Mouse (Mus musculus): ENCODE measurements around the gene Raver1. TPM values are rescaled to one million over a fixed set of nuclear protein-coding genes. Genes with fewer than 3 reads are reported as not detected.

The Raver1 gene
- polyA plus RNA-seq, 1 experiment from 2014 or later: 65.4 TPM

DNA sequence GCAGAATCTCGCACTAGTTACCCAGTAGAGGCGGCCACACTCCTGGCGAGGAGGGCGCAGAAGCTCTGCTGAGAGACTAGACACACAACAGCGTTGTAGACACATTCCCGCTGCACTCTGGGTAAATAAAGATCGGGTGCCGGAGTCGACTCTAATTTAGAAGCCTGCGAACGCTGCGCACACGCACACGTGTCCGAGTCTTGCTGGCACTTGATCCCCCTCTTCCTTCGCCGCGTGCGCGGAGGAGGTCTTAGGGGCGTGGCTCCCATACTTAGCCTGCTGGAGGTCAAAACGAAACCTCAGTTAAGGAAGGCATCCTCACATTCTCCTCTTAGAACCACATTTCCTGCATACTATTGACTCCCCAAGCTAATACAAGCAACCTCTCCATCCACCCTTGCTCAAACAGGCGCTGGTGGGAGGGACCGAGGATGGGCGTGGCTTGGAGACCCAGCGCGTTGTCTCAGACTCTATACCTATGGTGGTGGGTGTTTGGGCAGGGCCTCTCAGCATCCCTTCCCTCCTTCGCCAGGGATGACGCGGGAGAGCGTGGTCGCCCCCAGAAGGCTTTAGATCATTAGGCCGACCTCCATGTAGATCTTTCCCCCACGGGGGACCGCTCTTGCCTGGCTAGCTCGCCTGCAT is 60.4 kb downstream of the Raver1 start:
- TF ChIP-seq CTCF (IDR thresholded peaks at IDR 0.05): no peak
- ATAC-seq (peak; percentile 22), DNase-seq (ENCODE audit: low read depth, low spot score) (no peak)
- in situ Hi-C loops (cut with MboI; ENCODE audit: low pct_unique_long_range_greater_than_20kb): loop anchor here (5.0 kb wide), 2 partner anchors 41 to 101 kb away; partner anchors contain the start of genes Fdx1l, Gm49373 and Tyk2
- no peaks in the 10 kb centered on the region for H3K27me3 ChIP-seq
- ChIA-PET CTCF (interaction anchor here (0.9 to 1.9 kb wide), 9 partner anchors 19 to 133 kb away, joined by 3 to 8 read pairs (median 6); partner anchors contain the start of genes Eif3g, Fdx1l and Gm49373), POLR2A (interaction anchor here (0.7 to 1.4 kb wide), 2 partner anchors 133 to 193 kb away, joined by 6 read pairs; partner anchors contain the start of gene Eif3g)

DNA sequence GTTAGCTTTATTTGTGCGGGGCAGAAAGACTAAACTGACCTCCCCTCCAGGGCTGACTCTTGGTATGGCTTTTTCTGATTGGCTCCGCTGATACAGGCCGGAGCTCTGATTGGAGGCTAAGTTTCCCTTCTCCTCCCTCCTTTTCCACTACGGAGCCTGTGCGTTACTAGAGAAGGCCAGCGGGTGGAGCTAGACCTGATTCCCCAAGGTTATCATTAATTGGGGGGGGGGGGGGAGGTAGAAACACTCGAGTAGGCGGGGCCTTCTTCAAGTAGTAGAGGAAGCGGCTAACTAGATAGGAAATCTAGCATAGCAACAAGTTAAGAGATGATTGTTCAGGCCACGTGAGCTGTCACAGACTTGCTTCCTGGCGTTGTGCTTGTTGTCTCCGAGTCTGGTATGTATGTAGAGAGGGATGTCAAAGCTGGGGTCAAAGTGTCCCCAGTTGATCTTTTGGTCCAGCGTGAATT is 61.0 kb downstream of the Raver1 start:
- in situ Hi-C loops (cut with MboI; ENCODE audit: low pct_unique_long_range_greater_than_20kb): loop anchor here (5.0 kb wide), 2 partner anchors 41 to 101 kb away; partner anchors contain the start of genes Fdx1l, Gm49373 and Tyk2

GRCm38 (mm10) chr9:21030055-21030600 is 61.7 kb downstream of the Raver1 start:
- DNase-seq (ENCODE audit: low read depth, low spot score) (no peak), ATAC-seq (no peak)
- H3K27me3 ChIP-seq: no peaks in the 10 kb centered on the region
- in situ Hi-C loops (cut with MboI; ENCODE audit: low pct_unique_long_range_greater_than_20kb): loop anchor here (5.0 kb wide), 2 partner anchors 42 to 102 kb away; partner anchors contain the start of genes Fdx1l, Gm49373 and Tyk2
- ChIA-PET CTCF (interaction anchor here (0.8 to 1.9 kb wide), 14 partner anchors 10 to 131 kb away, joined by 3 to 8 read pairs (median 4); partner anchors contain the start of genes Eif3g, Fdx1l and Gm49373), POLR2A (interaction anchor here (1.1 to 1.4 kb wide), 2 partner anchors 23 to 131 kb away, joined by 3 to 6 read pairs; partner anchors contain the start of gene Eif3g)
- no peak for TF ChIP-seq CTCF (IDR thresholded peaks at IDR 0.05)

More for the DNA sequence above, 61.0 kb downstream of the Raver1 start:
- ATAC-seq (peak; percentile 54), DNase-seq (ENCODE audit: low read depth, low spot score) (peak; percentile 83)
- no peaks in the 10 kb centered on the region for H3K27me3 ChIP-seq
- ChIA-PET POLR2A (interaction anchor here (0.7 to 1.4 kb wide), 2 partner anchors 132 to 193 kb away, joined by 6 read pairs; partner anchors contain the start of gene Eif3g), CTCF (interaction anchor here (0.8 to 1.9 kb wide), 11 partner anchors 11 to 132 kb away, joined by 3 to 8 read pairs (median 5); partner anchors contain the start of genes Eif3g, Fdx1l and Gm49373)
- no peak for TF ChIP-seq CTCF (IDR thresholded peaks at IDR 0.05)

DNA sequence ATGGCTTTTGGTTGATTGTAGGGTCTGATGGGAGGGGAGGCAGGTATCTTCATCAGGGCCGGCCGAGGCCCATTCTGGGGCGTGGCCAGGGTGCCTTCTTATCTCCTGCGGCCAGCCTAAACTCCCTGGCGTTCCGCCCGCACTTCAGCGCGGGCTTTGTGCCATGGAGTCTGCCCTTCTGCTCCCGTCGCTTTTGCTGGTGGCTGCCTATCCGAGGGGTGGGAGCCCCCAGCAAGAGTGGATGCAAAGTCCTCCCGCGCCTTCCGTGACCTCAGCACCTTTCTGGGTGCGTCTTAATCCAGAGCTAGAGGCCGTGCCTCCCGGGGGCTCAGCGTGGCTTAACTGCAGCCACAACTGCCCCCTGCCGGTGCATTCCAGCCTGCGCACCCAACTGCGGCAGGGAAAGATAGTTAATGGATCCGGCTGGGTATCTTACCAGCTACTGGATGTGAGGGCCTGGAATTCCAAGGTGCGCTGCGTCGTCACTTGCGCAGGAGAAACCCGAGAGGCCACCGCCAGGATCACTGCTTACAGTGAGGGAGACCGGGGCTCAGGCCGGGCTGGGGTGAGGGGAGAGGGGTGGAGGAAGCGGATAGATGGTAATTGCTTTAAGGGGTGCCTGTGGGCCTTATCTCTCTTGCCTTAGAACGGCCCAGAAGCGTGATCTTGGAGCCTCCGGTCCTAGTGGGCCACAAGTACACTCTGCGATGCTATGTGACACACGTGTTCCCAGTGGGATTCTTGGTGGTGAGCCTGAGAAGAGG is 62.3 kb downstream of the Raver1 start, which contains the start of gene Icam4:
Gene Icam4, plus strand, starts transcription at position 83 of the 764 bp plus-strand sequence.
- CTCF ChIA-PET: interaction anchor here (0.7 to 1.9 kb wide), 7 partner anchors 11 to 105 kb away, joined by 3 to 7 read pairs (median 3); no protein-coding TSS in a partner anchor
- in situ Hi-C loops (cut with MboI; ENCODE audit: low pct_unique_long_range_greater_than_20kb): loop anchor here (5.0 kb wide), 2 partner anchors 43 to 103 kb away; partner anchors contain the start of genes Fdx1l, Gm49373 and Tyk2

DNA sequence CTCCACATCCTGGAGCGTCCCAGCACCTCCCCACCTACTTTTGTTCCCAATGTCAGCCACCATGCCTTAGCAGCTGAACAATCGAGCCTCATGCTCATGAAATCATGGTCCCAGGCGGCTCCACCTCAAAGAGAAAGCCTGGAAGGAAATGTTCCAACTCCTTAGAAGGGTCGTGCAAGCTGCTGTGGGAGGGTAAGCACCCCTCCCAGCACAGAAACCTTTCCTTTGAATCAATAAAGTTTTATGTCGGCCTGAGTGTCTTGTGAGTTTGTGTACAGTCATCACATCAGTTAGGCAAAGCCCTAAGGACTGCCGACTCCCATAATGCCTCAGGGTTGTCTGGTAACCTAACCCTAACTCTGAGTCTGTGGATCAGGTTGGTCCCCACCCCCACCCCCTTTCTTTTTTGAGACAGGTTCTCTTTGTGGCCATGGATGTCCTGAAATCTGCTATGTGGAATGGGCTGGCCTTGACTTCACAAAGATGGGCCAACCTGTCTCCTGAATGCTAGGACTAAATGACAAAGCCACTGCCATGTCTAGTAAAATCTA is 63.2 kb downstream of the Raver1 start:
- in situ Hi-C loops (cut with MboI; ENCODE audit: low pct_unique_long_range_greater_than_20kb): no loop called here
- CTCF ChIA-PET: interaction anchor here (0.7 to 1.5 kb wide), 4 partner anchors 13 to 106 kb away, joined by 3 to 4 read pairs (median 3); no protein-coding TSS in a partner anchor
- POLR2A ChIA-PET: interaction anchor here (1.1 kb wide), 1 partner anchor 21 kb away, joined by 3 read pairs; no protein-coding TSS in a partner anchor
- no peak for ATAC-seq
- no peaks in the 10 kb centered on the region for H3K27me3 ChIP-seq
- no peak for DNase-seq (ENCODE audit: low read depth, low spot score)
- no peak for TF ChIP-seq CTCF (IDR thresholded peaks at IDR 0.05)

More for the DNA sequence above, 62.3 kb downstream of the Raver1 start, which contains the start of gene Icam4:
- DNase-seq (ENCODE audit: low read depth, low spot score) (no peak), ATAC-seq (no peak)
- no peak for TF ChIP-seq CTCF (IDR thresholded peaks at IDR 0.05)
- no peaks in the 10 kb centered on the region for H3K27me3 ChIP-seq
- POLR2A ChIA-PET: interaction anchor here (1.1 kb wide), 1 partner anchor 22 kb away, joined by 3 read pairs; no protein-coding TSS in a partner anchor

DNA sequence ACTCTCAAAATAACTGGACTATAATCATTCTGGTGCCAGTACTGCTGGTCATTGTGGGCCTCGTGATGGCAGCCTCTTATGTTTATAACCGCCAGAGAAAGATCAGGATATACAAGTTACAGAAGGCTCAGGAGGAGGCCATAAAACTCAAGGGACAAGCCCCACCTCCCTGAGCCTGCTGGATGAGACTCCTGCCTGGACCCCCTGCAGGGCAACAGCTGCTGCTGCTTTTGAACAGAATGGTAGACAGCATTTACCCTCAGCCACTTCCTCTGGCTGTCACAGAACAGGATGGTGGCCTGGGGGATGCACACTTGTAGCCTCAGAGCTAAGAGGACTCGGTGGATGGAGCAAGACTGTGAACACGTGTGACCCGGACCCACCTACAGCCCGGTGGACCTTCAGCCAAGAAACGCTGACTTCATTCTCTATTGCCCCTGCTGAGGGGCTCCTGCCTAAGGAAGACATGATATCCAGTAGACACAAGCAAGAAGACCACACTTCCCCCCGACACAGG is 64.0 kb downstream of the Raver1 start:
- no peak for ATAC-seq
- in situ Hi-C loops (cut with MboI; ENCODE audit: low pct_unique_long_range_greater_than_20kb): no loop called here
- ChIA-PET POLR2A (no interaction called here), CTCF (no interaction called here)
- no peaks in the 10 kb centered on the region for H3K27me3 ChIP-seq
- DNase-seq (ENCODE audit: low read depth, low spot score): no peak
- TF ChIP-seq CTCF (IDR thresholded peaks at IDR 0.05): no peak

- no peaks in the 10 kb centered on the region for H3K27me3 ChIP-seq
- no peak for DNase-seq (ENCODE audit: low read depth, low spot score)
- no peak for ATAC-seq
- no peak for TF ChIP-seq CTCF (IDR thresholded peaks at IDR 0.05)
- in situ Hi-C loops (cut with MboI; ENCODE audit: low pct_unique_long_range_greater_than_20kb): no loop called here
- ChIA-PET CTCF (interaction anchor here (1.2 kb wide), 1 partner anchor 128 kb away, joined by 3 read pairs; no protein-coding TSS in a partner anchor), POLR2A (no interaction called here)
Observed at GRCm38 (mm10) chr9:21026849-21027248, 65.0 kb downstream of the Raver1 start.

GRCm38 (mm10) chr9:21025258-21025810 is 66.5 kb downstream of the Raver1 start:
- CTCF ChIA-PET: no interaction called here
- no peak for ATAC-seq

More at GRCm38 (mm10) chr9:21025258-21025810, 66.5 kb downstream of the Raver1 start:
- POLR2A ChIA-PET: no interaction called here
- TF ChIP-seq CTCF (IDR thresholded peaks at IDR 0.05): no peak
- no peaks in the 10 kb centered on the region for H3K27me3 ChIP-seq
- in situ Hi-C loops (cut with MboI; ENCODE audit: low pct_unique_long_range_greater_than_20kb): no loop called here
- no peak for DNase-seq (ENCODE audit: low read depth, low spot score)

Other genes with a start within 250 kb of the Raver1 start
- 0.09 TPM for gene A230050P20Rik, start 223.4 kb downstream of the Raver1 start, polyA plus RNA-seq (2021)
- gene Angptl6, start 212.3 kb downstream of the Raver1 start, polyA plus RNA-seq (2021): 1.8 TPM
- gene Ppan, start 203.8 kb downstream of the Raver1 start, polyA plus RNA-seq (2021): 42.2 TPM
- gene Eif3g, start 193.4 kb downstream of the Raver1 start, polyA plus RNA-seq (2021): 172 TPM
- gene Dnmt1, start 132.1 kb downstream of the Raver1 start, polyA plus RNA-seq (2021): 54.3 TPM
- 10.9 TPM for gene S1pr2, start 115.2 kb downstream of the Raver1 start, polyA plus RNA-seq (2021)
- 89.1 TPM for gene Mrpl4, start 89.3 kb downstream of the Raver1 start, polyA plus RNA-seq (2021)
- gene Icam1, start 76.0 kb downstream of the Raver1 start, polyA plus RNA-seq (2021): 0.06 TPM
- 0.99 TPM for gene Icam4, start 62.6 kb downstream of the Raver1 start, polyA plus RNA-seq (2021)
- gene Icam5, start 59.9 kb downstream of the Raver1 start, polyA plus RNA-seq (2021): 1.1 TPM
- gene Zglp1, start 24.9 kb downstream of the Raver1 start, polyA plus RNA-seq (2021): 0.10 TPM
- gene Gm49373, start 18.9 kb downstream of the Raver1 start, polyA plus RNA-seq (2021): 0.15 TPM
- gene Fdx1l, start 18.4 kb downstream of the Raver1 start, polyA plus RNA-seq (2021): 61.0 TPM
- gene Gm38431, start within 50 bp of the Raver1 start, polyA plus RNA-seq (2021): 1.2 TPM
- gene Tyk2, start 39.2 kb upstream of the Raver1 start, polyA plus RNA-seq (2021): 20.3 TPM
- gene Cdc37, start 58.0 kb upstream of the Raver1 start, polyA plus RNA-seq (2021): 312 TPM
- gene Pde4a, start 73.7 kb upstream of the Raver1 start, polyA plus RNA-seq (2021): 3.0 TPM
- gene Keap1, start 147.4 kb upstream of the Raver1 start, polyA plus RNA-seq (2021): 49.7 TPM
- gene S1pr5, start 156.4 kb upstream of the Raver1 start, polyA plus RNA-seq (2021): not detected
- 42.7 TPM for gene Atg4d, start 173.3 kb upstream of the Raver1 start, polyA plus RNA-seq (2021)
- gene Kri1, start 196.0 kb upstream of the Raver1 start, polyA plus RNA-seq (2021): 36.9 TPM
- gene Cdkn2d, start 199.4 kb upstream of the Raver1 start, polyA plus RNA-seq (2021): 47.4 TPM
- not detected for gene Ap1m2, start 220.3 kb upstream of the Raver1 start, polyA plus RNA-seq (2021)
- 245 TPM for gene Slc44a2, start 228.7 kb upstream of the Raver1 start, polyA plus RNA-seq (2021)

Measured in Patski (cell line).